Mouse (Mus musculus) T-helper 1 cell (primary cell): ENCODE measurements around the gene Mpdu1.

Experiments
- in situ Hi-C: fragments of 300-600 bp; cut with MboI, MseI; formaldehyde crosslinking; loops from one replicate; pipeline ENCODE4 v1.15.1; 2025; ENCODE audit warnings: high pct_unique_total_duplicates

Gene Mpdu1

DNA sequence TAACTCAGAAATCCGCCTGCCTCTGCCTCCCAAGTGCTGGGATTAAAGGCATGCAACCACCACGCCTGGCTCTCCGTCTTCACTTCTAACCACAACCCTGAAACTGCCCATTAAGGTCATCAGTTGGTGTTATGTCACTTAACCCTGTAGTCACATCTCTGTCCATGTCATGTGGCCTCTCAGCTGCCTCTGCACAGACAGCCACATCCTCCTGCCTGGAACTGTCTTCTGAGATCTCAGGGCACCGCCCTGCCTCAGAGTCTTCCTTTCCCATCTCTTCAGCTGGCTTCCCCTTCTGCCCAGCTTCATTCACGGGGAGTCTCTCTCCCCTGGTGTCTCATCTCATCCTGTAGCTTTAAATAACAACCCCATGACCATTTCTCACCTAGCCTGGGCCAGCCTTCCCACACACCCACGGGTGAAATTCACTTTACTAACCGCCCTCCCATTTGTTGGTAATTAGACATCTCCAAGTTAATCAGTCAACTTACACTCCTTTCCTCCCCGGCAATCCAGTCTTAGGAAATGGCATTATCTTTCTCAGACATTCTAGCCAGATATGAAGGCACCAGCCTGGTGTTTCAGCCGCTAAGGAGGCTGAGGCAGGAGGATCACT, 29.9 kb upstream of the Mpdu1 start:
- in situ Hi-C loops = no loop called here

DNA sequence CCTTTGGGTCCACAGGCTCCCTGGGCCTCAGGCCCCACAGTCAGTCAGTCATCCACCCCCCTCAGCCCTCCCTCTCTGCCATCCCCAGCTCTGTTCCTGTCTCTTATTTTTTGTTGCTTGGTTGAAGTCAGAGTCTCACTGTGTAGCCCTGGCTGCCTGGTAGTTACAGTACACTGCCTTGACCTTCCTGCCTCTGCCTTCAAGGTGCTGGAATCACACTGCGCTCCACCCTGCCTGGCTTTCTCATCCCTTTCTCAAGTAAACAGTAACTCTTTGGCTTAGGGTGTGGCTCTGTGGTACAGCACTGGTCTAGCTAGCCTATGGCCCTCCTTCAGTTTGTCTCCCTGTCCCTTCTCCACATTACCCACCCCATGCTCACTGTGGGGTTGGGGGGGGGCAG, 27.4 kb upstream of the Mpdu1 start:
- in situ Hi-C loops = loop anchor here (5.0 kb wide), 1 partner anchor 37 kb away; no protein-coding TSS in a partner anchor

DNA sequence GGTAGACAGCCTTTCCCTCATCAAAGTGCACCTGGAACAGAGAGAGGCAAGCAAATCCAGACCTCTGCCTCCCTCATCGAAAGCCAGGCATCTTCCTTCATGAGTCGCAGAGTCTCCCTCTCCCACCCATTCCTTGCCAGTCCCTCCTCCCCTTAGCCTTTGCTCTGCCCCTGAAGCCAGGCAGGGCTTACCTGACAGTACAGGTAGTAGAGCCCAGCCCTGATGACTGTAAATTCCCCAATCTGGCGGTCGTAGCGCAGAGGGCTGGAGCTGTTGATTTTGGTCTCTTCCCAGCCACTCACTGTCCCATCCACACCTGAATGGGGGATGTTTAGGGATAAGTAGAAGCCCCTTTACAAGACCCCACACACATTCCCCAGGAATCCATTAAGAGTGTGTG, 24.6 kb upstream of the Mpdu1 start:
- in situ Hi-C loops = loop anchor here (5.0 kb wide), 1 partner anchor 40 kb away; no protein-coding TSS in a partner anchor

DNA sequence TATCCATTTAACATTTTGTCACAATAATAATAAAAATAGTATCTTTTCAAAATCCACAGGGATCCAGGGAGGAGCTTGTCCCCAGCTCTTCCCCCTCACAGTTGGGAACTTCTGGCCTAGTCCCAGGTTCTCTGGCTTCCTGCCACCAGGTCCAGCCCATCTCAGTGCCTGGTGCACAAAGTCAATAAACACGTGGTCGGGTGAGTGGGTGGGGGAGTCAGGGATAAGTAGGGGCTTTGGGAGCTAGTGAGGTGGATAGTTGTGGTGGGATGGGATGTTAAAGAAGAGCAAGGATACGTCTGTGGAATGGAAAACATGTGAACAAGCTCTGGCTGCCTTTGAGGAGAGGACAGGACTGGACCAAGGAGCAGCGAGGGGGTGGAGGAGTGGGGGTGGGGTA, 23.9 kb upstream of the Mpdu1 start:
- in situ Hi-C loops = loop anchor here (5.0 kb wide), 1 partner anchor 41 kb away; no protein-coding TSS in a partner anchor

DNA sequence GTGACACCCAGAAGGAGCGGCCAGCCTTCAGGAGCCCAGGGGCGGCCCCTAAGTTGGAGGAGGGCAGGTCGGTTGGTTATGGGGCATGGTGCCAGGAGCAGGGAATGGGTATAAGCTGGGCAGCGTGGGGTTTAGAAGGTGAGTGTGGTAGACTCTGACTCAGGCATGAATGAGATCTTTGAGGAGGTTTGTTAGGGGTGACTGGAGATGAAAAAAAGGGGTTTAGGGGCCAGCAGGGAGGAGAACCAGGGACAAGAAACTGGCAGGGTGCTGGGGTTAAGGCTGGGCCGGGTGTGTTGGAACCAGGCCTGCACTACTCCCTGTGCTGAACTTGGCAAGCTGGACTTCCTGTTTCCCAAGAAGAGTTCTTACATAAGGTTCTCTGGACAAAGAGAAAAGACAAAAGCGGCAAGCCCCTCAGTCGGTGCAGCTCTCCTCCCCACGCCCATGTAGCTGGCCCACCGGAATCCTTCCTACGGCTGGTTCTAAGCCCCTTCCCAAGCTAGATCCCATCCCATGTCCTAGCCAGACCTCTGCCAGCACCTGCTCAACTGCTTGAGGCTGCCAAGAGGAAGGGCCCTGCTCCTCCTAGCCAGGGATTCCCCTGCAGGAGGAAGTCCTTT, 23.2 kb upstream of the Mpdu1 start, which contains the start of gene Tnfsf13:
Gene Tnfsf13, minus strand, starts transcription at position 259 of the 623 bp plus-strand sequence.
- in situ Hi-C loops = loop anchor here (5.0 kb wide), 1 partner anchor 42 kb away; no protein-coding TSS in a partner anchor

DNA sequence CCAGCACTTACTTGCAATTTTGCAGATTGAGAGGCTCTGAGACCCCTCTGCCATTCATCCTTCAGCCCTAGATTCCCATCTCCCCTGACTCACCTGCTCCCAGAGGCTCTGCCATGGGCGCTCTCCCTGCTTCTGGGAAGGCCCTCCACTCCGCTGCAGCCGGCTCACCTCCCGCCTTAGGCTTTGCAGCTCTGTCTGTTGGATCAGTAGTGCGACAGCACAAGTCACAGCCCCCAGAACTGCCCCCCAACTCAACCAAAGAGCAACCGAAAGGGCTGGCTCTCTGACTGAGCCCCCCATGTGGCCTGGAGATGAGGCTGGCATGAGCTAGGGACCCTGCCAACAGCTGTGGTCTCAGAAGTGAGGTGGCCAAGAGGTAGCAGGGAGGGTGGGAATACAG, 22.5 kb upstream of the Mpdu1 start:
- in situ Hi-C loops = loop anchor here (5.0 kb wide), 1 partner anchor 42 kb away; no protein-coding TSS in a partner anchor

DNA sequence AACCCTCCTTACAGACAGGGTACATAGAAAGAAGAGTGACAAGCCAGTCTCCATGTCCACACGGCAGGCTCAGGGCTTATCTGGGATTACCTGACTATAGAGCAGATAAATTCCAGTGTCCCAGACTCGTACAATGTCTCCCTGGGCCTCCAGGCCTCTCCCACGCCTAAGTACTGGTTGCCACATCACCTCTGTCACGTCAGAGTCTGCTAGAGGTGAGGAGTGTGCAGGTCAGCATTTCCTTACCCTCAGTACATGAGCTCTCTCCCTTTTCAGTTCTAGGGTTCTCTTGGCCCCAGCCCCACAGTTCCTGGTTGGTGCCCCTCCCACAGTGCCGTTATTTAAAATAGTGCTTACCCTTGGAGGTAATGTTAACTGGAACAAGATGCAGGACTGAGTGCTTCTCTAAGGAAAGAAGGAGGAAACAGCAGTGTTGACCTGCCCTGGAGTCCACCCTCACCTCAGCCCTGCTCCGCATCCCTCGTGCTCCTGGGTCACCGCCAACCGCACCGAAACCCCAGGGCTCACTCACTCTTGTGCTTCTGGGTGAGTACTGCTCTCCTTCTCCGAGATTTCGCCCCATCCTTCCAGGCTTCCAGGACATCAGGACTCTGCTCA, 21.8 kb upstream of the Mpdu1 start:
- in situ Hi-C loops = no loop called here

DNA sequence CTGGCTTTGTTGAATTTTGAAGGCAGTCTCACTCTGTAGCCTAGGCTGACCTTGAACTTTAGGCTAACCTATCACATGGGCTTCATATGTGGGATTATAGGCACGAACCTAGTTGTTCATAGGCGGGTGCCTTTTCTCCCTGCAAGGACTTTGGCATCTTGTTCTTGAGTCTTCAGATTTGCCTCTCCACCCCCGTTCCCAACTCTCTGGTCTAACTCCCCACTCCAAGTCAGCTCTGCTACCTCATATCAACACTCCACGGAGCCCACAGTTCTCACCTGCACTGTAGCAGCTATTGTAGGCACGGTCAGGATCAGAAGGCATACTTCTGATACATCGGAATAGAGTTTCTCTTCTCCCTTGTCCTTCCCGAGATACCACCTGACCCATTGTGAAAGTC, 21.1 kb upstream of the Mpdu1 start:
- in situ Hi-C loops = no loop called here

DNA sequence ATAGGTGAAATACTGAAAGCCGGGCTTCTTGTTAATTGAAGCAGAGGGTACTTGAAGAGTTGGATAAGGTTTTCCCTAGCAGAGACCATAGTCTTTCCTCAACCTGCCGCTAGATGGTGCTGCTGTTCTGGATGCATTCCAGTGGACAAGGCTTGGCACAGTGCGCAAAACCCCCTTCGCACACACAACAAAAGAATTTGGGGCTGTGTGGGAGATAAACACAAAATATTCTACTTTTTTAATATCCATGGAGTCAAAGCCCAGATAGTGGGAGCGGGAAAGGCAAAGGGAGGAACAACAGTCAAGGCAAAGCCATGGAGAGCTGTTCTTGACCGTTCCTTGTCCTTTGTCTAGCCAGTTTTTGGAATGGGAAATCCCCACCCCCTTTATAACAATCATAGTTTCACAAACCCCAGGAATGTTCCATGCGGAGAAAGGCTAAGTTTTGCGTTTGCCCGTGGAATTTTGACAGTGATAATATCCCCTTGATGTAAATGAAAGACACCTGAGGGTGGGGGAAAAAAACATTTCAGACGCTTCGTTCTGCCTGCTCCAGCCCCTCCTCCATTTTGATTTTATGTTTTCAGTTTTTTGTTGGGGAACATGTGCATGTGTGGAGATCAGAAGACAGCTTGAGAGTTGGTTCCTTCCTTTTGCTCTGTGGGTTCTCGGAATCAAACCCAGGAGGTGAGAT, 20.5 kb upstream of the Mpdu1 start:
- in situ Hi-C loops = no loop called here

DNA sequence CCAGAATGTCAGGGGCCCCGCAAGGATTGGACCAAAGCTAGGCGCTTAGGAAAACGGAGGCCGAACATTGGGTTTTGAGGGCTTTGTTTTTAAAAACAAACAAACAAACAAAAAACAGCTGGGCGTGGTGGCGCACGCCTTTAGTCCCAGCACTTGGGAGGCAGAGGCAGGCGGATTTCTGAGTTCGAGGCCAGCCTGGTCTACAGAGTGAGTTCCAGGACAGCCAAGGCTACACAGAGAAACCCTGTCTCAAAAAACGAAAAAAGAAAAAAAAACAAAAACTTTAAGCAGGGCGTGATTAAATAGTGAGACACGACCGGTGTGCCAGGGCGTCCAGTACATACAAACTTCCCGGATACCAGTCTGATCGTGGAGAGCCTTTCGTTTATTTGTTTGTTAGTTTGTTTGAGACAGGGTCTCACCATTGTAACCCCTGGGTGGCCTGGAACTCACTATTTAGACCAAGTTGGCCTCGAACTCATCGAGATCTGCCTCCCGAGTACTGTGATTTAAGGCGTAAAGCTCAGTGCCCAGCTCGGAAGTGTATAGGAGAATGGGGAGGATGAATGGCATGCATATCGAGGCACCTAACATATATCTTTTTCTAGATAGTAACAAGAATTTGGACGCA, 19.9 kb upstream of the Mpdu1 start:
- in situ Hi-C loops = no loop called here

DNA sequence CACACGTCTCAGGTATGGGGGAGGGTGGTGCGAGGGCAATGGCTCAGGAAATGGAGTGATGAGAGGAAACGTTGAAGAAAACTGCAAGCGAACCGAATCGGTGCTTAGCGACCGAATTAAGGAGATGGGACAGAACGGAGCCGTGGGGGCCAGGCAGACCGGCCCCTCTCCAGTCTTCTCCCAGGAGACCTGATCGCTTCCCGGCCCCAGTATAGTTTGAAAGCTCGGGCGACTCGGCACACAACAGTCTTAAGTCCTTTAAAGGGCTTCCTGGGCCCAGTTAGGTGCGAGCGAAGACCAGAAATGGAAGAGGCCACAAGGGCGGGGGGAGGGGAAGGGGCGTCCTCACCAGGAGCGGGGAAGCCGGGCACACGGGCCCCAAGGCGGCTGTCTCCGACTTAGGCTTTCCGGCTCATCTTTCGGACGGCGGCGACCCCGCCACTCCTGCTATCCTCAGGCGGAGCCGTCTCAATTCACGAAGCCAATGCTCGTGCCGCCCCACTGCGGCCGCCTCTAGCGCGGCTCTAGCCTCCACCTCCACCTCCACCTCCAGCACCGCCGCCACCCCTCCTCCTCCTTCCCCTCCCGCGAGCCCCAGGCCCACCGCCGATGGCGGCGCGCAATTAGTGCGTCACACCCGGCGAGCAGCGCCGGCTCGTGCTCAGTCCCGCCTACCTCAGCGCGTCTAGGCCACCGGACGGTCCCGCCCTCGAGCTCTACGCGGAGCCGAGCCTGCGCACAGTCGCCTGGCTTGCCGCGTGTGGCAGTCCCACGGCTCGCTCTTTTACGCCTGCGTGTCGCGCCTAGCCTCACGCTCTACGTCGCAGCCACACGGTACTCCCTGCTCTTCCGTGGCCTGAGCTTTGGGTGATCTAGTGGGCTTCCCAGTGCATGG, 19.1 kb upstream of the Mpdu1 start, which contains the start of gene Senp3:
Gene Senp3, minus strand, starts transcription at position 771 of the 895 bp plus-strand sequence.
- in situ Hi-C loops = no loop called here

DNA sequence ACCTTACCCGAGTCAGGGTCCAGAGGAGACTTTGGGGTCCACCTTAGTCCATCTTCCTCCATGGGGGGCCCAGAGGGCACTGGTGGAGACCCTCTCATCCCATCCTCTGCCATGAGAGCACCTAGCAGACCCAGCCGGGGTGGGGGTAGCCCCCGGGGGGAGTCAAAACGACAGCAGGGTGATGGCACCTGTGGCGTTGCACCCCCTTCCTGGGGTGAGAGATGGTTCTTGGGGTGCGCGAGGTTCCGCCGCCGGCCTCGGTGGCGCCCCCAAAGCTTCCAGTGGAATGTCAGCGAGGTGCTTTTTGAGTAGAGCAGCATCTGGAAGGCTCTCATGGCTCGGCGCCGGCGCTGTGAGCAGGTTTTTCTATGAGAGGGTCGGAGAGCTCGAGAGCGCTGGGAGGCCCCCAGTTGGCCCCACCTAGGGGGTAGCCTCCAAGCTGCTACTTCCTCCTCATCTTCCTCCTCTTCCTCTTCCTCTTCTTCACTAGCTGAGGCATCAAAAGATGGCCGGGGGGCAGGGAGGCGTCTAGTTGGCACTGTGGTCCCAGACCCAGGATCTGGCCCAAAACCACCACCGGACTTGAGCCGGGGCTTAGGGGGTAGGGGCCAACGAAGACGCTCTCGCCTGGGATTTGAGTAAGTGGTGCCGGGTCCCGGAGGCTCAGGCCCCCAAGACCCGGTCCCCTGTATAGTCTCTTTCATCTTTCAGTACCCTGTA, 17.9 kb upstream of the Mpdu1 start:
- in situ Hi-C loops = no loop called here

DNA sequence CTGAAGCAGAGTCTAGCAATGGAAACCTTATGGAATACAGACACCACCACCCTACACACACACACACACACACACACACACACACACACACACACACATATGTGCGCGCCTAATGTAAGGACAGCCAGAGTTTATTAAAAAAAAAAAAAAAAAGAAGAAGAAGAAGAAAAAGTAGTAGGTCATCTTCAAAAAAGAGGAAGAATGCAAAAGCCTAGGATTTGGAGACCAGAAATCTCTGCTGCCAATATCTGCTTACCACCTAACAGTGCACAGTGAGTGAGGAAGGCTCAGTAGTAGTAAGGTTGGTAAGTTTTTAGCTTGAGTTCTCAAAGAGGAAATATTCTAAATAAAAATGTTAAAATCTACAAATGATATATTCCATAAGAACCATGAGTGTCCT, 16.7 kb upstream of the Mpdu1 start:
- in situ Hi-C loops = no loop called here

DNA sequence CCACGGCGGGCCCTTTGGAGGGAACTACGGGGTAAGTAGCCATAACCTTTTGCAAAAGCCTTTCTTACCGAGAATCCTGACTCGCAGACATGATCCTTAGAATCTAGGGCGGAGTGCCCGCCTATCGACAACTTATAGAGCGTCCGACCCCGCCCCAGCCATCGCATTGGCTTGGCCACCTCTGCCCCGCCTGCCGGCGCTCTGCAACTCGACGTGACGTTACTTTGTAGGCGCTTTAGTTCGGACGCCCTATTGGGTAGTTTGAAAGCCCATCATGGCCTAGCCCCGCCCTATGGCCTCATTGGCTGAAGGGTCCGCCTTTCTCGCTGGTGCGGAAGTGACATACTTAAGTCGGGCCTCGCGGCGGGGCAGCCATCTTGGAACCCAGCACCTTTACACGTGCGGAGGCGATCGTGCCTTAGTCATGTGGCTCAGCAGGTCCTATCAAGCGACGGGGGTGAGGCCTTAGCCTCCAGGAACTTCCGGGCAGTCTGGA, 9.8 kb upstream of the Mpdu1 start, which contains the start of gene Eif4a1:
Gene Eif4a1, minus strand, starts transcription at position 213 of the 496 bp plus-strand sequence.
- in situ Hi-C loops = loop anchor here (5.0 kb wide), 1 partner anchor 90 kb away; the partner anchor contains the start of genes Trp53 and Wrap53

DNA sequence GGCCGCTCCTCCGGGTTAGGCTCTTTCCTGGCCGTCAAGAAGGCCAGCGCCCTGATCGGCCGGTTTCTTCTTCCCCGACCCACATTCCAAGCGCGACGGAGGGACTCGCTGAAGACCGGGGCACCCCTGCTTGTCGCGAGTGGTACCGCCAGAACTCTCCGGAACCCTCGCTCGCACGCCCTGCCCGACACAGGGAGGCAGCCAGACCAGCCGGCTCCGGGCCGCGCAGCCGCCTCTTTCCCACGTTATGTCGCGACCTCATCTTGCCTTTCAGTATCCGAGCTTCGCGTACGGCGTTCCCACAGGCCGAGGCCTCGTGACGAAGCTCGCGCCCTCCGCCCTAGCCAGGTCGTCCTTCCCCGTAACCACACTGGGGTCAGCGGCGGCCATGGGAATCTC, 9.3 kb upstream of the Mpdu1 start:
- in situ Hi-C loops = loop anchor here (5.0 kb wide), 1 partner anchor 89 kb away; the partner anchor contains the start of genes Trp53 and Wrap53

DNA sequence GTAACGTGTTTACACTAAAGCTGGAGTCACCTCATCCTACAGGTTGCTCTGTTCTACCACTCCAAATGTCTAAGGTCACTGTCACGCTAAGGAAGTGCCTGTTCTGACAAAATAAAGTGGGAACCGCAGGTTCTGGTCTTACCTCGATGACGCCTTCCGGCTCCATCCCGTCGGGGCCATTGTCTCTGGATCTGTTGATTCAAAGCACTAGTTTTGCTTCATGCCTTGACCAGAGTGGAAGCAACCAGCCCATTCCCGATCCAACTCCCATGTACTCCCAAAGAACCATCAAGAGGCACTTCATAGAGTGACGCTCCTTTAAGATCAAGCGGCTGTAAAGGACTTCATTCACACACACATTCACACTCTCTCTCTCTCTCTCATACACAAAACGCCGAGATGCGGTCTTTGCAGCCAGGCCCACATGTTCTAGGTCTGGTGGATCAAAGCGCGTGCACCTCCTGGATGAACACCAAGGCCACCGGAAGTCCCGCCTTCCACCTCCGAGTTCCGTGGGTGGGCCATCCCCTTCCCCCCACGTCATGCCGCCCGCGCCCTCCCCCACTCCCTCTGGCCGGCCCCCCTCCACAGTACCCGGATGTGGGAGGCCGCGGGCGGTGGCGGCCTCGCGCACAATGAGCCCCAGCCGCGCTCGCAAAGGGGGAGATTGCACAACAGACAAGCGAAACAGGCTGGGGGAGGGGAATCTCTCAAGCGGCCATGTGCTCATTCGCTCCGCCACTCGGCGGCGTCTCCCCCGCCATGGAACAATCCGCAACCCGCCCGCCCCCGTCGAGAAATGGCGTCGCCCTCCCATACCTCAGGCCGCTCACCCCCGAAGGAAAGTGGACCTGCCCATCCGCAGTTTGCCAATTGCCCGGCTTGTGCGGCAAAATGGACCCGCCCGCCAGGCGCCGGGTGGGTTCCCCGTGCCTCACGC, 8.6 kb upstream of the Mpdu1 start:
- in situ Hi-C loops = loop anchor here (5.0 kb wide), 1 partner anchor 89 kb away; the partner anchor contains the start of genes Trp53 and Wrap53

DNA sequence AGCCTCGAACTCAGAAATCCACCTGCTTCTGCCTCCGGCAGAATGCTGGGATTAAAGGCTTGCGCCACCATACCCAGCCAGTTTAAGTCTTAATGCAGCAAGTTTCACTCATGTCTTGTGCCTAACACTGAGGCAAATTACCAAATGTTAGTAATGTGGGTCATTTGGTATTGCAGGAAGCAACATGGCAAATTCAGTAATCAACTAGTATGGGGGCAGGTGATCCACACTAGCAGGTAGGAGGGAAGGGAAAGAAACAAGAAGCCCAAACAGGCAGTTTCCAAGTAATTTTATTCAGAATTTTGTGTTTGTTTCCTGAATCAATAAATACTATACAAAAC, 4.2 kb upstream of the Mpdu1 start:
- in situ Hi-C loops = no loop called here

DNA sequence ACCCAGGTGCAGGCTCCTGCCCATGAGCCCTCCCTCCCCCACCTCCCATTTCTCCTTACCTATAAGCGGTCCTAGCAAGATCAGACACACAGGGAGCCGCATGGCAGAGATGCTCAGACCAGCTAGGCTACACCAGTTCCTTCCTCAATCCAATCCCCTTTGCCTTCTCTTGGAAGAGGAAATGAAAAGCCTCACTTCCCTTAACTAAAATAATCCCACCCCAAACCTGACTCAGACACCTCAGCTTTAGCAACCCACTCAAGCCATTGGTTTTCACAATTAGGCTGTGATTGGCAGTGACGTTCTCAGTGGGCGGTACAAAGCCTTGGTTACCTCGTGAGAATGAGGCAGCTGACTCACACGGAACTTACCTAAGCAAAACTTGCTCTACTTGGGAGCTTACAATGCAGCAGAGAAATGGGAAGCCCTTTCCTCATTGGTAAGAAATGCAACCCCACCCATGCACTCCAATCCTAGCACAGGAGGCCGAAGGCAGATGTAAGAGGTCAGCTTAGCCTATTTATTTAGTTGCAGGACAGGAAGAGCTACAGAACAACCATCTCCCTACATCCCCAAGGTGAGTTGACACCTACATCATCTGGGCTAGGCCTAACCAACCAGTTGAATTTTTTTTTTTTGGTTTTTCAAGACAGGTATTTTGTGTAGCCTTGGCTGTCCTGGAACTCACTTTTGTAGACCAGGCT, 3.7 kb upstream of the Mpdu1 start, which contains the start of gene Cd68:
Gene Cd68, minus strand, starts transcription at position 193 of the 704 bp plus-strand sequence.
- in situ Hi-C loops = no loop called here
